In the genomic region with DNA sequence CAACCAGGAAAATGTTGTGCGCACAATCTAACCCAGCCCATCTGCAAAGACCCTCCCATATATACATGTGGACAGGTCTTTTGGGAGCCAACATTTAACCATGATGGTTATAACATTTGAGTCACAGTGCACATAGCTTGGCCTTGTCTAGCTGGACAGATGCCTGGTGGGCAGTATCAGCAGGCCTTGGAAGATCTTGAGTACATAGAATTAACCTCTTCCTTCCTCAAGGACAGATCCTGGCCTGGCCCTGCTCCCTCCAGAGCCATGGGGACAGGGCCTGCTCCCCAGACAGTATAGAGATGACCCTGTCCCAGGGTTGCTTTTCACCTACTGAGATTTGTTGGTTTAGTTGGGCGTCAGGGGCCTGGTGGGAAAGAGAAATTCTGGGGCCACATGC, we compare ENCODE assay signal across 28 mouse cellular contexts. TPM values are rescaled to one million over a fixed set of nuclear protein-coding genes. Genes with fewer than 3 reads are reported as not detected.
"Had no signal": no experiment of that assay in that cellular context is flagged by ENCODE, and none has a peak within 500 bp of the region (broad histone marks: within the 10 kb centered on the region; RNA-seq: fewer than 3 reads in every experiment).

No protein-coding gene starts in this region.

- H3K9ac ChIP-seq: heart, embryonic 13.5 days; heart, embryonic 15.5 days; hindbrain, embryonic 12.5 days; hindbrain, embryonic 14.5 days; kidney, embryonic 15.5 days; limb, embryonic 13.5 days; limb, embryonic 15.5 days; liver, embryonic 12.5 days; liver, embryonic 14.5 days had no signal

- H3K27me3 ChIP-seq: heart, embryonic 13.5 days; heart, embryonic 15.5 days; hindbrain, embryonic 12.5 days; kidney, embryonic 15.5 days; limb, embryonic 13.5 days; limb, embryonic 15.5 days had no signal

- H3K4me3 ChIP-seq: heart, embryonic 13.5 days; heart, embryonic 15.5 days; hindbrain, embryonic 12.5 days; kidney, embryonic 15.5 days; limb, embryonic 13.5 days; limb, embryonic 15.5 days; liver, embryonic 12.5 days had no signal

- H3K4me1 ChIP-seq: kidney, embryonic 15.5 days; limb, embryonic 13.5 days; limb, embryonic 15.5 days; liver, embryonic 12.5 days had no signal

- H3K27ac ChIP-seq: heart, embryonic 13.5 days; heart, embryonic 15.5 days; hindbrain, embryonic 12.5 days; hindbrain, embryonic 14.5 days; kidney, embryonic 15.5 days; kidney, postnatal 0 days; limb, embryonic 13.5 days; limb, embryonic 15.5 days; liver, embryonic 12.5 days; liver, embryonic 14.5 days had no signal

- H3K4me2 ChIP-seq: heart, embryonic 11.5 days; heart, embryonic 13.5 days; heart, embryonic 15.5 days; hindbrain, embryonic 12.5 days; hindbrain, embryonic 14.5 days; kidney, embryonic 15.5 days; limb, embryonic 13.5 days; limb, embryonic 15.5 days; liver, embryonic 12.5 days had no signal

- H3K9me3 ChIP-seq: heart, embryonic 13.5 days; heart, embryonic 15.5 days; hindbrain, embryonic 12.5 days; kidney, embryonic 15.5 days; limb, embryonic 13.5 days; limb, embryonic 15.5 days; liver, embryonic 12.5 days had no signal

- H3K36me3 ChIP-seq: hindbrain, embryonic 12.5 days; kidney, embryonic 15.5 days; limb, embryonic 13.5 days; limb, embryonic 15.5 days; liver, embryonic 12.5 days had no signal

- ATAC-seq: hindbrain, embryonic 16.5 days; intestine, embryonic 16.5 days; liver, embryonic 12.5 days had no signal

- DNase-seq: gastrocnemius, postnatal 14 days; gastrocnemius, postnatal 36 days; heart, adult 11 months; heart, postnatal 14 days; heart, postnatal 36 days; kidney, adult 11 months; kidney, adult 2 months; kidney, adult 9 months; kidney, postnatal 14 days; kidney, postnatal 36 days; layer of hippocampus, adult 9-11 months; layer of hippocampus, postnatal 36 days; left cerebral cortex, postnatal 4 days had no signal

RNA-seq across cellular contexts. Expression of gene Dok7, which starts 13.3 kb away (rescaled TPM):
- total RNA-seq: hematopoietic stem cell, adult 5-6 weeks; liver, adult 2 months had no signal
- polyA plus RNA-seq: liver, adult 2 months; liver, embryonic 12.5 days had no signal
